Mouse (Mus musculus): Measurements from ENCODE around the gene Krtcap2.
A peak's percentile ranks its signal among the peaks of the same experiment; 100 is the strongest.

The Krtcap2 gene

GRCm38 (mm10) chr3:89225918-89226317, 19.8 kb upstream of the Krtcap2 start:
- DNase-seq: no peak

DNA sequence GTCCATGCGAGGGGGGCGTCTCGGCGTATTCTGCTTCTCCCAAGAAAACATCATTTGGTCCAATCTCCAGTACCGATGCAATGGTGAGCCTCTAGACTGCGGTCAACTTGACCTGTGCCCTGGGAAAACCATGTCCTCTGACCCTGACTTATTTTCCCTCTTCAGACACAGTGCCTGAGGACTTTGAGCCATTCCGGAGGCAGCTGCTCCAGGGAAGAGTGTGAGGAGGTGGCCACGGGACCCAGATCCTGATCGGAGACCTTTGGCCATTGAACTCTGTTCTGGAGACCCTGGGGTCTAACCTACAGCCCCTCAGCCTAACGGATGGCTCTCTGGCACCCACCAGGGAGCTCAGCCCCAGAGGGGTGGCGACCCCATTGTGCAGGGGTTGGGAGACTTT, 19.4 kb upstream of the Krtcap2 start:
- DNase-seq: no peak

DNA sequence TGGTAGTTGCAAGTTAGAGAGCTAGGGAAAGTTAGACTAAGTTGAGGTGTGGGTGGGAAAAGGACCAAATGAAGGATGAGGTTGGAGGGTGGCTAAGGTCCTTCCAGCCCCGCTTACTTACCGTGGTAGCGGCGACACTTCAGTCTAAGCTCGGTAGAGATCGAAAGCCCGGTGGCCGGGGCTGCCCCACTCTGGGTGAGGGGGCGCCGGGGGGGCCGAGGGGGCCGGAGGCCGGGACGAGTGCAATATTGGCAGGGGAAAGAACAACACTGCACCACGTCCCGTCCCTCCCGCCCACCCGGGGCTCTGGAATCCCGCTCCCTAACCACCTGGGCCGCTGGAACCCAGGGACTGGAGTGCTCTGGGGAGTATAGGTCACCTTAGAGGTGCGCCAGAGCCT, 18.9 kb upstream of the Krtcap2 start, which contains the start of gene Mtx1:
TSS of gene Mtx1 (minus strand) at position 189 of the 400 bp plus-strand sequence.
- no peak for DNase-seq

- DNase-seq: peak; percentile 86
These were observed 18.2 kb upstream of the Krtcap2 start for GRCm38 (mm10) chr3:89227307-89228179.

GRCm38 (mm10) chr3:89228180-89228549, 17.6 kb upstream of the Krtcap2 start:
- DNase-seq: peak; percentile 93

GRCm38 (mm10) chr3:89228836-89229235, 16.9 kb upstream of the Krtcap2 start, which contains the start of gene Muc1:
Gene Muc1 (plus strand): TSS chr3:89229057.
- no peak for DNase-seq

DNA sequence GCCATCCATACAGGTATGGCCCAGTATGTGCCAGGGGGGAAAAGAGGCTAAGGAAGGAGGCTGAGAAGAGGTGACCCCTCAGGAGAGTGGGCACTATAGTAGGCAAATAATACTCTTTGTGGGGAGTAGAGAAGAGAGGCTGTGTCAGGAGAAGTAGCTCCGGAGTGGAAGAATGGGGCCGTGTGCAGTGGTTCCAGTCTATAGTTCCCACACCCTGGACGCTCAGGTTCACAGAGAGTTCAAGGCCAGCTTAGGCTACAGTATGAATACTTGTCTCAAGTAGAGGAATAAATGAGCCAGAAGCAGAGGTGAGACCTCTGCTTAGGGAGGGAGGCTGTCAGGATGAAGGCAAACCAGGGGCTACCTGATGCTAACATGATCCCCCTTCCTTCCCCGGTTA, 16.5 kb upstream of the Krtcap2 start:
- DNase-seq: no peak

GRCm38 (mm10) chr3:89230561-89230960, 15.2 kb upstream of the Krtcap2 start:
- no peak for DNase-seq

GRCm38 (mm10) chr3:89231345-89231744, 14.4 kb upstream of the Krtcap2 start:
- DNase-seq: no peak

DNA sequence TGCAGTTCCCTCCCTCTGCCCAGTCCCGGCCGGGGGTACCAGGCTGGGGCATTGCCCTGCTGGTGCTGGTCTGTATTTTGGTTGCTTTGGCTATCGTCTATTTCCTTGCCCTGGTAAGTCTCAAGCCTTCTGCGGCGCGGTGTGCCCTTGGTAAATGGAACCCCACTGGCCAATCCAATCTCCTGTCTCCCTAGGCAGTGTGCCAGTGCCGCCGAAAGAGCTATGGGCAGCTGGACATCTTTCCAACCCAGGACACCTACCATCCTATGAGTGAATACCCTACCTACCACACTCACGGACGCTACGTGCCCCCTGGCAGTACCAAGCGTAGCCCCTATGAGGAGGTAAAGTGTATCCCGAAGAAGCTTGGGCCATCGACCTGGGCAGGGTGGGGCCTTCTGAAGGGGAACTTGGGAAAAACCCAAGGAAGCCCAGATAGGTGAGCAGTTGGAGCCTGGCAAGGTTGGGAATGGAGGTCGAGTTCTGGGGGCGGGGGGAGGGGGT, 13.9 kb upstream of the Krtcap2 start:
- DNase-seq: no peak

DNA sequence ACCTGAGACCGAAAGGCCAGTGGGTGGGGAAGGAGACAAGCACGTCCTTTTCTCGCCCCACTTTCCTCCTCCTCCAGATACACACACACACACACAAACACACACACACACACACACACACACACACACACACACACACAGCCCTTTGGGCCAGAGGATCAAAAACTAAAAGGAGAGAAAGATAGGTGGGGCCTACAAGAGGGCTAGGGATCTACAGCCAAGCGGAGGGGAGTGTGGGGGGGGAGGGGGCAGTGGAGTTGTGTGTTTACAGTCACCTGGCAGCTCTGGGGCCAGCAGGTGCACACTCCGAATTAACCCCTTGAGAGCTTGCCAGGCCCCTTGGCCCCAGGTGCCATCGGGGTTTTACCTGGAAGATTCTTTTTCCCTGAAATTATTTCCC, 13.2 kb upstream of the Krtcap2 start:
- no peak for DNase-seq

GRCm38 (mm10) chr3:89233562-89234110, 12.1 kb upstream of the Krtcap2 start:
- DNase-seq: peak; percentile 14

DNA sequence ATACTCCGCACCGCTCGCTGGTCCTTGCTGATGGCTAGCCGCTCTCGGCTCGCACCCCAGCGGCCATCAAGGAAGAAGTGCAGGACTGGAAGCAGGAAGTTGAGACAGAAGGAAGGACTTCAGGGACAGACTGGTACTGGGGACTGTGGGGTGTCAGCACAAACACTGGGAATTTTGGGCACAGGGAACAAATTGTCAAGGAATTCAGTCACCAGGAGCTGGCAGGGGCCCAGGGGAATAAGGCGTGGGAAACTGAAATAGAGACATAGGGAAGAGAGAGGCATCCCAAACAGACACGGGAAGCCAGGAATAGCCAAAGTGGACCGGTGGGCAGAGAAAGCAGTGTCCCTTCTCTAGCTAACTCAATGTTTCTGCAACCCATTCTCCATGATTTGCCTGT, 9.2 kb upstream of the Krtcap2 start:
- no peak for DNase-seq

DNA sequence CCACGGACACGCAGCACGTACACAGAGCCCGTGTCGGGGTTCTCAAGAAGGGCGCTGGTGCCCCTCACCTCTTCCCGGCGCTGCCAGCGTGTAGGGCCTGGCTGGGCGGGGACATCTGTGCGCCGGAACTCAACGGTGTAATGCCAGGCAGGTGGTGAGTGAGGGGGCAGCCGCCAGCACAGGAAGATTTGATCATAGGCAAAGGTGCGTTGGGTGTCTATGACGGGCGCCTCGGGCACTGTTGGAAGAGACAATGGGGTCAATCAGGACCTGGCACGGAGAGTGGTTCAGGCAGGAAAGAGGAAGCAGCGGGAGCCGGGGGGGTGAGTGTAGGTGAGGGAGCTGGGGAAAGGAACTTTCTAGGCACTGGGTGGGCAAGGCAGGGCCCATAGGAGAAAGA, 8.1 kb upstream of the Krtcap2 start:
- no peak for DNase-seq

DNA sequence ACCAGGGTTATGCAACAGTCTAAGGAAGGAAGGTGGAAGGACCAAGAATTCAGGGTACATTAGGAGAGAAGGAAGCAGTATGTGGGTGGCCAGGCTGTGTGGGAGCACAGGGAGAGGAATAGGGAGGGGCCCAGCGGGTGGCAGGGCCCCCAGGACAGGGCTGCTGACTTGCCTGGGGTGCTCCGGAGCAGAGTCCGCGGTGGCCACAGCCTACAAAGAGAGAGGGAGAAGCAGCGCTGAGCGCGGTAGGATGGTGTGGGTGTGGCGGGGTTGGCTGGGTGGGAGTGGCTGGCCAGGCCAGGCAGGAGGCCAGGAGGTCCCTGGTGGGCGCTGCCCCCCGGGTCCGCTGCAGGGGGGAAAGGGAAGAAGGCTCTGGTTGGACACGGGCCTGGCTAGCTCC, 7.3 kb upstream of the Krtcap2 start:
- DNase-seq: peak; percentile 19

- DNase-seq: peak; percentile 64
These were observed 3.4 kb upstream of the Krtcap2 start for GRCm38 (mm10) chr3:89242331-89242895.

- peak; percentile 55 for DNase-seq
These were observed 2.2 kb upstream of the Krtcap2 start for GRCm38 (mm10) chr3:89243609-89244008.

DNA sequence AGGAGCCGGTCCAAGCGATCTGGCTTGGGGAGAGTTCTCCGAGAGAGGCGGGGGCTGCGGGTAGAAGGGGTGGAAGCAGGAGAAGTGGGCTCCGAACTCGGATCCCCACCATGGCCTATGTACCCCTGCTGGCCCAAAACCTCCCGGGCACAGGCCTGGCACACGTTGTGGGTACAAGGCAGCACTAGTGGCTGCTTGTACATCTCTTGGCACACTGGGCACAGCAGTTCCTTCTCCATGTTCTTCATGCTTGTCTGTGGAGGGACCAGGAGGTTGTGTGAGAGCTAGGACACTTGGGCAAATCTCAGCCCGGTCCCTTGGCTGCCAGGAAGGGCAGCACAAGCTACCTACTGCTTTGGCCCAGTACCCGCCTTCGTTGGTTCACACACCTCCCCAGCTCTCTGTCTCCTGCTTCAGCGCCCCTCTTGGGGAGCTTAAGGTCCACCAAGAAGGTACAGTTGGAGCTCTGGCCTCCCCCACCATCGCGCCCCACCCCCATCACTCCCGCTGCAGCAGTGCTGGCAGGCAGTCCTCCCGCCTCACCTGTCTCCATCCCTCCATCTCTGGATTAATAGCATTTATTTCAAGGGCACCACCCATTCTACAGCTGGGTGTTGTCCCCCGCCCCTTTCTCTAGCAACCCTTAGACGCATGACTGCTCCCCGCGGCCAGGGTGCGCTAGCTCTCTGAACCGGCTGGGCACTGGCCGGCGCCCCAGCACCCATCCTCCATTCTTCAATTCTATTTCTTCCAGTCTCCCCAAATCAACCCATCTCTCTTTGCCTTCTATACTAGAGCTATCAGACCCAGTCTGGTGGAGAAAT, 1.4 kb upstream of the Krtcap2 start:
- DNase-seq: peak; percentile 49

DNA sequence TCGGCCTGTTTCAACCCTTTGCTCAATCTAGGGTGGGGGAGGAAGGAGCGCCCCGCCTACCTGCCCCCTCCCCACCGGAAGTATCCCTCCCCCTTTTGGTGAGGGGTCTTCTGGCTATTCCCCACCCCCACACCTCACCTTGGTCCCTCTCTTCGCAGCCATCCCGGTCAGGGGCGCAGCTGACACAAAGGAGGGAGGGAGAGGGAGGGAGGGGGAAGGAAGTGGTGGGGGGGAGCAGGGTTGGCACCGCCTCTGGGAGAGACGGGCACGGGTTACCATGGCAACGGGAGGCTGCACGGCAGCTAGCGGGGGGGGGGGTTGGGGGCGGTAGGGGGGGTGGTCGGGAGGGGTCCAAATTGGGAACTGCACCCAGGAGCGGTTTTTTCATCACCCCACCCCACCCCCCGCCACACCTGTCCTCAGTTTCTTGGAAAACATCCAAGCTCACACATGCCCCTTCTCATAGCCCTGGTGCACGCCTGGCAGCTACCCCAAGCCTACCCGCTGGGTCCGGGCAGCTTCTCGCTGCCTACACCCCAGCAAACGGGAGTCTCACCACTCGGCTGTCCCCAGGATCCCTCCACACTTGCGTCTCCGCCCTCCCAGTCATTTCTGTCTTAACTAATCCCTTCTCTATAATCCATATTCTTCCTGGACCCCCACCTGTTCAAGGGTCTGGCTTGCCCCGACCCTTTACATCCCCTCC, 631 bp upstream of the Krtcap2 start:
- no peak for DNase-seq

DNA sequence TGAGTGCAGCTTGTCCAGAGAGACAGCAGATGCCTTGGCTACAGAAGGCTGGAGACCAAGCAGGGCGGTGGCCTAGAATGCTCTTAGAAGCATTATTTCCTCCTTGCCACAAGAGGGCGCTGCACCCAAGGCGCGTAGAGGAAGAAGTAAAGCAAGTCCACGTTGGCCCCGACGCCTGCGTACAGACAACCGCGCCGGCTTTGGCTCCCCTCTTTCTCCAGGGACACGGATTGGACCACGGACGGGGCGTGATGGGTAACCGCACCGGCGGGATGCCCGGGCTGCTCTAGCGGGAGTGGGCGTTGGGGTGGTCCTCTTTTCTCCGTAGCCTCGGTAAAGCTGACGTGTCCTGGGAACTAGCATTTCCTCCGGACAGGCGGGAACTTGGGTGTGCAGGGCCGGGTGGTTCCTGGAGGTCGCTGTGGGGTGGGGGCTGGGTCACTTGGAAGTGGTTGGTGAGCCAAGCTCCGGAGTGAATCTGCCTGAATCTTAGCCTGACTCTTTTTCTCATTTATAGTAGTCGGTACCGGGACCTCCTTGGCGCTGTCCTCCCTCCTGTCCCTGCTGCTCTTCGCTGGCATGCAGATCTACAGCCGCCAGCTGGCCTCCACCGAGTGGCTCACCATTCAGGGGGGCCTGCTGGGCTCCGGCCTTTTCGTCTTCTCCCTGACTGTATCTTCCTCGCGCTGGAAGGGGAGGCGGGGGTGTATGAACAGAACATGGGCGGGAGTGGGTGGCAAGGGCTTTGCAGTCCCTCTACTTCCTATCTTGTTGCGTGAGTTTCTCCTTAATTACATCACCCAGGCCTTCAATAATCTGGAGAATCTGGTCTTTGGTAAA, 715 bp downstream of the Krtcap2 start, which contains the start of gene Trim46:
TSS of gene Trim46 (minus strand) at position 49 of the 840 bp plus-strand sequence.
- peak; percentile 91 for DNase-seq

DNA sequence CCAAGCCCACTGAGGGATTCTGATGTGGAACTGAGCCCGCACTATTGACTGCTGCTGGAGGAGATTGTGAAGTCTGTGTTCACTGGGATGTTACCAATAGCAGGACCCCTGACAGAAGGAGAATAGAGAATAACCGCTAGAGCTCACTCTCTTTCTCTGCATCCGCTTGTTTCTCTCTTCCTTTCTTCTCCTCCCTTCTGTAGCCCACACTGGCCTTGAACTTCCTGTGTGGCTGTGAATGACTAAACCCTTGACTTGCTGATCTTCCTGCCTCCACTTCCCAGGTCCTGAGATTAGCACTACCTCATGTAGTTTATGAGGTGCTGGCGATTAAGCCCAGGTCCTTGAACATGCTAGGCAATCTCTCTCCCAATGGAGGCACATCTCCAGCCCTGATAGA, 1.7 kb downstream of the Krtcap2 start:
- DNase-seq: no peak
